Mouse (Mus musculus): ENCODE measurements around the gene Mto1.

Mto1 gene

GRCm38 (mm10) chr9:78447973-78448873 is at the start of gene Mto1, which contains the start of gene Gm17324:
Mto1 (plus strand) TSS chr9:78448208.
Gm17324 (minus strand) TSS chr9:78448786.
- peak; percentile 44 to 83 for DNase-seq (ENCODE audit: low spot score in 2 of 2)

GRCm38 (mm10) chr9:78400570-78400969 is 47.4 kb upstream of the Mto1 start:
- no peak for DNase-seq (ENCODE audit: low spot score in 2 of 2)

- no peak for DNase-seq (ENCODE audit: low spot score in 2 of 2)
Observed at GRCm38 (mm10) chr9:78401596-78401995, 46.4 kb upstream of the Mto1 start.

- no peak for DNase-seq (ENCODE audit: low spot score in 2 of 2)
Observed at GRCm38 (mm10) chr9:78427362-78427781, 20.6 kb upstream of the Mto1 start.

GRCm38 (mm10) chr9:78428185-78428584 is 19.8 kb upstream of the Mto1 start:
- no peak for DNase-seq (ENCODE audit: low spot score in 2 of 2)

- no peak for DNase-seq (ENCODE audit: low spot score in 2 of 2)
Observed at GRCm38 (mm10) chr9:78428870-78429432, 19.1 kb upstream of the Mto1 start.

GRCm38 (mm10) chr9:78429551-78429950 is 18.5 kb upstream of the Mto1 start:
- no peak for DNase-seq (ENCODE audit: low spot score in 2 of 2)

- no peak for DNase-seq (ENCODE audit: low spot score in 2 of 2)
Observed at GRCm38 (mm10) chr9:78430486-78430885, 17.5 kb upstream of the Mto1 start.

- no peak for DNase-seq (ENCODE audit: low spot score in 2 of 2)
Observed at GRCm38 (mm10) chr9:78432471-78432870, 15.5 kb upstream of the Mto1 start.

GRCm38 (mm10) chr9:78439426-78439825 is 8.6 kb upstream of the Mto1 start:
- DNase-seq (ENCODE audit: low spot score in 2 of 2), result no peak

GRCm38 (mm10) chr9:78442237-78442578 is 5.8 kb upstream of the Mto1 start:
- DNase-seq (ENCODE audit: low spot score in 2 of 2), result no peak

- DNase-seq (ENCODE audit: low spot score in 2 of 2), result peak in 1 of 2 experiments; percentile 31
Observed at GRCm38 (mm10) chr9:78442579-78443392, 5.2 kb upstream of the Mto1 start, which contains the start of gene Cgas. Cgas (minus strand) TSS chr9:78443237.

GRCm38 (mm10) chr9:78447606-78447972 is 419 bp upstream of the Mto1 start:
- no peak for DNase-seq (ENCODE audit: low spot score in 2 of 2)

- DNase-seq (ENCODE audit: low spot score in 2 of 2), result no peak
Observed at GRCm38 (mm10) chr9:78450404-78450803, 2.4 kb downstream of the Mto1 start.

- DNase-seq (ENCODE audit: low spot score in 2 of 2), result no peak
Observed at GRCm38 (mm10) chr9:78451382-78451781, 3.4 kb downstream of the Mto1 start.

GRCm38 (mm10) chr9:78457026-78457425 is 9.0 kb downstream of the Mto1 start:
- DNase-seq (ENCODE audit: low spot score in 2 of 2), result no peak

- DNase-seq (ENCODE audit: low spot score in 2 of 2), result no peak
Observed at GRCm38 (mm10) chr9:78463337-78463736, 15.3 kb downstream of the Mto1 start.

GRCm38 (mm10) chr9:78465725-78466124 is 17.7 kb downstream of the Mto1 start:
- DNase-seq (ENCODE audit: low spot score in 2 of 2), result no peak

GRCm38 (mm10) chr9:78473588-78473987 is 25.6 kb downstream of the Mto1 start:
- no peak for DNase-seq (ENCODE audit: low spot score in 2 of 2)

- no peak for DNase-seq (ENCODE audit: low spot score in 2 of 2)
Observed at GRCm38 (mm10) chr9:78474270-78474669, 26.3 kb downstream of the Mto1 start.

- no peak for DNase-seq (ENCODE audit: low spot score in 2 of 2)
Observed at GRCm38 (mm10) chr9:78474771-78475382, 26.9 kb downstream of the Mto1 start.

GRCm38 (mm10) chr9:78475383-78475780 is 27.4 kb downstream of the Mto1 start:
- DNase-seq (ENCODE audit: low spot score in 2 of 2), result no peak
